Mouse (Mus musculus) kidney, postnatal 0 days (tissue): Measurements from ENCODE around the gene Cdt1. TPM values are rescaled to one million over a fixed set of nuclear protein-coding genes. Genes with fewer than 3 reads are reported as not detected.

ENCODE experiments used
- ATAC-seq: fragments of 200-750 bp; cut with Nextera tagmentation; replicated peaks from 2 replicates; pipeline ENCODE4 v1.8.0; 2017; ENCODE audit warnings: low read depth, moderate number of reproducible peaks, moderate TSS enrichment, moderate library complexity; ENCODE audit not compliant: low FRiP score
- DNase-seq: peaks from one replicate; pipeline ENCODE4 v3.0.0-alpha.2; 2016; ENCODE audit warnings: low spot score
- H3K27ac ChIP-seq: fragments of 300-500 bp; sonication (generic); 2 replicates; pipeline ENCODE4 v1.5.1; 2014; ENCODE audit warnings: mild to moderate bottlenecking
- H3K27me3 ChIP-seq: fragments of 300-500 bp; sonication (generic); 2 replicates; pipeline ENCODE4 v1.6.1; 2014; ENCODE audit warnings: low read length, mixed read lengths; ENCODE audit not compliant: insufficient read depth
- H3K36me3 ChIP-seq: fragments of 300-500 bp; sonication (generic); 2 replicates; pipeline ENCODE4 v1.6.1; 2014; ENCODE audit warnings: low read length, mixed read lengths; ENCODE audit not compliant: insufficient read depth
- H3K4me1 ChIP-seq: fragments of 300-500 bp; sonication (generic); replicated peaks from 2 replicates; pipeline ENCODE4 v1.6.1; 2014; ENCODE audit warnings: antibody characterized with exemption, low read length, mixed read lengths; ENCODE audit not compliant: insufficient read depth
- H3K4me2 ChIP-seq: fragments of 300-500 bp; sonication (generic); 2 replicates; pipeline ENCODE4 v1.6.1; 2014; ENCODE audit warnings: mild to moderate bottlenecking, low read length, moderate library complexity, mixed read lengths
- H3K4me3 ChIP-seq: fragments of 300-500 bp; sonication (generic); replicated peaks from 2 replicates; pipeline ENCODE4 v1.5.1; 2014; ENCODE audit warnings: low read depth, low read length
- H3K9ac ChIP-seq: fragments of 300-500 bp; sonication (generic); 2 replicates; pipeline ENCODE4 v1.6.1; 2014; ENCODE audit warnings: low read depth, low read length
- H3K9me3 ChIP-seq: fragments of 300-500 bp; sonication (generic); replicated peaks from 2 replicates; pipeline ENCODE4 v1.6.1; 2016; ENCODE audit warnings: low read length, inconsistent platforms, mixed read lengths
- CTCF ChIP-seq: IDR thresholded peaks from 2 replicates; pipeline ENCODE4 v1.5.1; 2016; ENCODE audit warnings: antibody characterized with exemption, low read depth, mild to moderate bottlenecking, moderate library complexity
- WGBS: fragments of 180-500 bp; shearing (Covaris S2); extraction: QIAGEN DNeasy Blood & Tissue Kit; methylation state at CpG from one replicate; pipeline ENCODE4 v1.1.7; 2014; 5-methylcytosine and 5-hydroxymethylcytosine counted together
- microRNA-seq: library from miRNA; unstranded; fragments of <30 nt; microRNA quantifications from one replicate; pipeline ENCODE4, GENCODE M21; 2016
- polyA plus RNA-seq: library from polyadenylated mRNA; unstranded; fragments of >200 nt; fragmentation: Nextera tagmentation; extraction: Ambion mirVana; gene quantifications from 2 replicates; pipeline ENCODE4 v1.2.1, GENCODE M21; 2015

The Cdt1 gene
- polyA plus RNA-seq, 1 experiment from 2014 or later: 21.2 TPM

GRCm38 (mm10) chr8:122622727-122623126, 54.9 kb downstream of the Cdt1 start, which contains the start of gene Pabpn1l:
Gene Pabpn1l (minus strand): TSS chr8:122622739.
- 64% methylated on average over 6 of the region's 6 CpGs for WGBS
- no peak for TF ChIP-seq CTCF
- no peak for ATAC-seq
- Histone ChIP-seq H3K36me3 (no peaks in the 10 kb centered on the region), H3K4me2 (no peak within 1 kb of the TSS), H3K27me3 (no peaks in the 10 kb centered on the region), H3K4me1 (peaks cover 13% of the 10 kb centered on the region), H3K9ac (no peak within 1 kb of the TSS), H3K4me3 (no peak within 1 kb of the TSS), H3K9me3 (no peaks in the 10 kb centered on the region), H3K27ac (no peak within 1 kb of the TSS)
- no peak for DNase-seq

Small RNAs within 50 kb of the gene (microRNA-seq; reads per million reads assigned to microRNA genes)
- not detected for gene Mir6396

Other genes with a start within 250 kb of the Cdt1 start
- gene Trhr2, start 207.3 kb upstream of the Cdt1 start, polyA plus RNA-seq: not detected in 2 replicates
- 33.7 and 35.1 TPM in 2 replicates for gene Zc3h18, start 191.4 kb upstream of the Cdt1 start, polyA plus RNA-seq
- gene Il17c, start 146.0 kb upstream of the Cdt1 start, polyA plus RNA-seq: not detected in 2 replicates
- gene Cyba, start 135.1 kb upstream of the Cdt1 start, polyA plus RNA-seq: 647 and 704 TPM in 2 replicates
- 31.2 and 36.3 TPM in 2 replicates for gene Mvd, start 124.6 kb upstream of the Cdt1 start, polyA plus RNA-seq
- 0.67 and 1.0 TPM in 2 replicates for gene Snai3, start 107.3 kb upstream of the Cdt1 start, polyA plus RNA-seq
- 44.0 and 44.5 TPM in 2 replicates for gene Rnf166, start 92.0 kb upstream of the Cdt1 start, polyA plus RNA-seq
- gene Ctu2, start 91.9 kb upstream of the Cdt1 start, polyA plus RNA-seq: 44.5 and 45.6 TPM in 2 replicates
- 12.5 and 14.9 TPM in 2 replicates for gene Piezo1, start 16.7 kb upstream of the Cdt1 start, polyA plus RNA-seq
- gene Aprt, start 8.9 kb downstream of the Cdt1 start, polyA plus RNA-seq: 354 and 392 TPM in 2 replicates
- 19.4 and 23.3 TPM in 2 replicates for gene Galns, start 43.4 kb downstream of the Cdt1 start, polyA plus RNA-seq
- 64.5 and 73.3 TPM in 2 replicates for gene Trappc2l, start 43.6 kb downstream of the Cdt1 start, polyA plus RNA-seq
- gene Pabpn1l, start 54.7 kb downstream of the Cdt1 start, polyA plus RNA-seq: 0.15 and 0.22 TPM in 2 replicates
- 3.6 and 4.4 TPM in 2 replicates for gene Cbfa2t3, start 131.1 kb downstream of the Cdt1 start, polyA plus RNA-seq
- 21.4 and 23.4 TPM in 2 replicates for gene Acsf3, start 207.5 kb downstream of the Cdt1 start, polyA plus RNA-seq